Mouse (Mus musculus) left cerebral cortex, adult 8-10 months (tissue): ENCODE measurements around the gene Exd2. TPM values are rescaled to one million over a fixed set of nuclear protein-coding genes. Genes with fewer than 3 reads are reported as not detected.

Experiments
- DNase-seq, 2 experiments: peaks; one replicate each; pipeline ENCODE4 v3.0.0; 2022; ENCODE audit warnings: low spot score in 2 of 2
- total RNA-seq, 4 experiments: library from RNA; stranded (reverse); gene quantifications; 2 replicates each; pipeline ENCODE4 v1.2.4; 2022

Gene Exd2
- total RNA-seq, 4 experiments from 2014 or later, result 89.9 to 97.8 (median 94.5) TPM

- no peak for DNase-seq
Observed at GRCm38 (mm10) chr12:80549646-80550045, 86.8 kb downstream of the Exd2 start.

Other genes with a start within 250 kb of the Exd2 start
- 100 to 1,000 TPM in 1 of 4 experiments, 10 to 100 TPM in 3; 92.6 to 101 (median 98.8) TPM for gene Actn1, start 202.7 kb upstream of the Exd2 start, total RNA-seq
- gene Dcaf5, start 26.5 kb upstream of the Exd2 start, total RNA-seq, result 10 to 100 TPM; 70.0 to 76.7 (median 73.6) TPM
- gene Galnt16, start 55.2 kb downstream of the Exd2 start, total RNA-seq, result 100 to 1,000 TPM in 1 of 4 experiments, 10 to 100 TPM in 3; 94.5 to 107 (median 97.9) TPM
- gene Slc39a9, start 180.8 kb downstream of the Exd2 start, total RNA-seq, result 10 to 100 TPM; 34.7 to 40.3 (median 37.8) TPM
- gene Erh, start 181.2 kb downstream of the Exd2 start, total RNA-seq, result 10 to 100 TPM; 24.8 to 52.7 (median 38.4) TPM
- gene Plekhd1, start 229.5 kb downstream of the Exd2 start, total RNA-seq, result 1 to 10 TPM; 3.6 to 7.8 (median 5.6) TPM